Mouse (Mus musculus) liver, embryonic 14.5 days (tissue): ENCODE results near the gene Tbl1xr1. TPM values are rescaled to one million over a fixed set of nuclear protein-coding genes. Genes with fewer than 3 reads are reported as not detected.
A peak's percentile ranks its signal among the peaks of the same experiment; 100 is the strongest.

ENCODE experiments used
- ATAC-seq: fragments of 200-750 bp; cut with Nextera tagmentation; 2 replicates; pipeline ENCODE4 v1.8.0; 2017; ENCODE audit warnings: moderate number of reproducible peaks, mild to moderate bottlenecking, moderate library complexity; ENCODE audit not compliant: insufficient read depth
- DNase-seq, 3 experiments: peaks; one replicate each; pipeline ENCODE4 v3.0.0-alpha.2; 2012 to 2013; ENCODE audit warnings: low read depth in 3 of 3, low spot score in 3 of 3
- H3K27ac ChIP-seq: fragments of 300-500 bp; sonication (generic); 2 replicates; pipeline ENCODE4 v1.5.1; 2014; ENCODE audit warnings: moderate library complexity, mild to moderate bottlenecking, control low read depth, inconsistent platforms
- H3K27me3 ChIP-seq: fragments of 300-500 bp; sonication (generic); 2 replicates; pipeline ENCODE4 v1.6.1; 2014; ENCODE audit warnings: mild to moderate bottlenecking, low read length, moderate library complexity; ENCODE audit not compliant: control insufficient read depth, insufficient read depth
- H3K36me3 ChIP-seq: fragments of 300-500 bp; sonication (generic); replicated peaks from 2 replicates; pipeline ENCODE4 v1.6.1; 2014; ENCODE audit warnings: low read depth; ENCODE audit not compliant: control insufficient read depth, insufficient read depth
- H3K4me1 ChIP-seq, 2 experiments: fragments of 200-500 bp in 1 of 2; fragments of 300-500 bp in 1 of 2; sonication (generic) in 1 of 2; replicated peaks; 2 replicates each; pipeline ENCODE4 v1.6.1; 2012 to 2014; ENCODE audit warnings: antibody characterized with exemption in 1 of 2, inconsistent platforms in 1 of 2, low read length in 1 of 2; ENCODE audit not compliant: control insufficient read depth in 2 of 2, insufficient read depth in 2 of 2
- H3K4me2 ChIP-seq: fragments of 300-500 bp; sonication (generic); 2 replicates; pipeline ENCODE4 v1.6.1; 2014; ENCODE audit warnings: low read depth, mild to moderate bottlenecking, control low read depth, moderate library complexity
- H3K4me3 ChIP-seq, 2 experiments: fragments of 200-500 bp in 1 of 2; fragments of 300-500 bp in 1 of 2; sonication (generic) in 1 of 2; 2 replicates each; pipeline ENCODE4 v1.5.1; 2012 to 2014; ENCODE audit warnings: low read depth in 2 of 2, low read length in 2 of 2, mild to moderate bottlenecking in 2 of 2, control low read depth in 1 of 2, inconsistent platforms in 1 of 2, moderate library complexity in 1 of 2; ENCODE audit not compliant: insufficient read depth in 1 of 2
- H3K9ac ChIP-seq: fragments of 300-500 bp; sonication (generic); replicated peaks from 2 replicates; pipeline ENCODE4 v1.6.1; 2014; ENCODE audit warnings: mild to moderate bottlenecking, control low read depth, moderate library complexity
- H3K9me3 ChIP-seq: fragments of 300-500 bp; sonication (generic); 2 replicates; pipeline ENCODE4 v1.6.1; 2016; ENCODE audit warnings: low read length, mixed read lengths; ENCODE audit not compliant: control insufficient read depth
- CTCF ChIP-seq: IDR thresholded peaks from 2 replicates; pipeline ENCODE4 v1.5.1; 2016; ENCODE audit warnings: antibody characterized with exemption, low read depth, control low read depth
- EP300 ChIP-seq: IDR thresholded peaks from 2 replicates; pipeline ENCODE4 v1.6.1; 2016; ENCODE audit warnings: antibody characterized with exemption, low read depth
- WGBS: fragments of 180-500 bp; shearing (Covaris S2); extraction: QIAGEN DNeasy Blood & Tissue Kit; methylation state at CpG from one replicate; pipeline ENCODE4 v1.1.7; 2014; ENCODE audit not compliant: insufficient replicate concordance; 5-methylcytosine and 5-hydroxymethylcytosine counted together
- polyA plus RNA-seq, 2 experiments: library from polyadenylated mRNA; depleted of rRNA in 1 of 2; stranded (reverse) in 1 of 2; unstranded in 1 of 2; fragments of >200 nt; fragmentation: Nextera tagmentation in 1 of 2; extraction: Ambion mirVana in 1 of 2; gene quantifications; 2 replicates each; pipeline versions ENCODE4 v1.2.1 to v1.2.3; 2012 to 2014

The Tbl1xr1 gene
- polyA plus RNA-seq, 2 experiments, result 6.5 to 6.7 TPM

DNA sequence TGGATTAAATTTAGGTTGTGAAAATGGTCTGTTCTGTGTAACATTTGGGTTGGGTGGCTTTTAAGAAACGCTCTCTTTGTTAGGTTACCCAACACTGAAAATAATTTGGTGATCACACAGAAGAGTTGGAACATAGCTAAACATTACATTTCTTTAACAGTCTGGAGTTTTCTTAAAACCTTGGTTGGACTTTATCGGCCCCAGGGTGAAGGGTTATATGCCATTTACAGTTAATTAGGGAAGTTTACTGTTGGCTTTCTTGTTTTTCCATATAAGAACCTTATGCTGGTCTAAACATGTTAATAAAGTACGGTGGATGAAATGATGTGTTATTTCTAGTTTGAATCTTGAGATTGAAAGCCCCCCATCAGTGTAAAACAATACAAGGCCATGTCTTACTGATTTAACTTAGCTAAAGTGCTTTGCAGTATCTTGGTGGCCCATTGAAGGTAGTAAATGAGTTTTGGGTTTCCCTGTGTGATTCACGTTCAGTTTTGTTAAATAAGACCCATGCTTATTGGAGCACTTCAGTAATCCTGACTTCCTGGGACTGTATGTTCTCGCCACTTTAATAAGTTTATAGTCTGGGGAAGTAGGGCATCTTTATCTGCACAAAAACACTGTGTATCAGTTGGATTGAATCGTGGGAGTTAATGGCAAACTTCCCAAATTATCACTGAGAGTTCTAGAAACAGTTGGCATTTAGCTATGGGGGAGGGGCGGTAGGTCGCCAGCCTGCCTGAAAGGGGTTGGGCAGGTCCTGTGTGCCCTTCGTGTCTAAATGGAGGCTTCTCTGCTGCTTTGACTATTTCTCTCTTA, 1.4 kb downstream of the Tbl1xr1 start:
- peaks cover 27 to 39% of the 10 kb centered on the region in 2 experiments for H3K4me1 ChIP-seq
- 4% methylated on average over 9 of the region's 9 CpGs for WGBS
- H3K9me3 ChIP-seq, result no peaks in the 10 kb centered on the region
- peak overlapping the region; percentile 37 for H3K27ac ChIP-seq
- peak overlapping the region; percentile 88 for H3K9ac ChIP-seq
- DNase-seq (no peak), ATAC-seq (no peak)
- peak overlapping the region; percentile 78 to 96 for H3K4me3 ChIP-seq
- peak overlapping the region; percentile 91 for H3K4me2 ChIP-seq
- TF ChIP-seq EP300, result no peak
- TF ChIP-seq CTCF, result no peak
- H3K36me3 ChIP-seq, result no peaks in the 10 kb centered on the region; the same call in 1 of the 2 replicates
- H3K27me3 ChIP-seq, result no peaks in the 10 kb centered on the region

DNA sequence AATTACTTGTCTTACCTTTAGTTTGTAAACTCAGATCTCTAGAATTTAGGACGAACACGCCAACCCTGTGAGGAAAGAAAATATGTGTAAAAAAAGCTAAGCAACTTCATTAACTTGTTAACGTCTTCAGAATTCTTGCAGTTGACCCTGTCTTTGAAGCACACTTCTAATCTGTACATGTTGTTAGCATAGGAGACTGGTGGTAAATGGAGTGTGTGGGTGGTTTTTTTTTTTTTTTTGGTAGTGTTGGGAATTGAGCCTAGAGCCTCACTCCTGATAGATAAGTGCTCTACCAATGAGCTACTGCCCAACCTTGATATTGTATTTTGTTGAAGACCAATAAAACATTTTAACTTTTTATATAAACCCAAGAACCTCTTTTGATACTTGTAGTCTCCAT, 2.1 kb downstream of the Tbl1xr1 start:
- Histone ChIP-seq H3K9me3 (no peaks in the 10 kb centered on the region), H3K27ac (no peak overlapping the region), H3K27me3 (no peaks in the 10 kb centered on the region), H3K4me3 (peak overlapping the region; percentile 31 to 78), H3K4me1 (peaks cover 33 to 43% of the 10 kb centered on the region in 2 experiments), H3K9ac (peak overlapping the region; percentile 88), H3K4me2 (peak overlapping the region; percentile 91), H3K36me3 (no peaks in the 10 kb centered on the region; the same call in 1 of the 2 replicates)
- WGBS, result 34% methylated on average over 3 of the region's 3 CpGs
- no peak for DNase-seq
- no peak for ATAC-seq
- TF ChIP-seq CTCF, result no peak
- TF ChIP-seq EP300, result no peak

DNA sequence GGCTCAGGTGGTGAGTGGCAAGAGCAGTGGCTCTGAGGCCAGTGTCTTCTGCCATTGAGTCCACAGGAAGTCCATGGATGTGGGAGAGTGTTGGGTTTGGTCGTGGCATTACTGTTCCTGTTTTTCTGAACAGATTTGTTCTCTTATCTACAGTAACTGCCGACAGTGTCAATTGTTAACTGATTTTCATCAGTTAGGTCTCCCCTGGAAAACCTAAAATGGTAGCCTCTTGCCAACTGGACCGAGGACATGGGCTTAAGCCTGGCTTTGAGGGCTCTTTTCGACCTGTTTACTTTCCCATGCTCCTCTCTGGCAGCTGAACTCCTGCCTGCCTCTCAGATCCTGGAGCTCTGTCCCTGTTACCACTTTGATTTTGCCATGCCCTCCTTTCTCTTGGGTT, 5.4 kb downstream of the Tbl1xr1 start:
- DNase-seq, result no peak
- peaks cover 32 to 41% of the 10 kb centered on the region in 2 experiments for H3K4me1 ChIP-seq

GRCm38 (mm10) chr3:22082823-22083222, 6.4 kb downstream of the Tbl1xr1 start:
- ATAC-seq (peak; percentile 45), DNase-seq (no peak)
- Histone ChIP-seq H3K36me3 (no peaks in the 10 kb centered on the region; the same call in 1 of the 2 replicates), H3K4me2 (peak overlapping the region; percentile 6; the same call in 1 of the 2 replicates), H3K4me1 (peaks cover 32 to 41% of the 10 kb centered on the region in 2 experiments), H3K27me3 (no peaks in the 10 kb centered on the region), H3K4me3 (no peak overlapping the region), H3K9me3 (no peaks in the 10 kb centered on the region), H3K9ac (no peak overlapping the region), H3K27ac (no peak overlapping the region)
- TF ChIP-seq CTCF (no peak), EP300 (peak; percentile 62)
- 35% methylated on average over 4 of the region's 4 CpGs for WGBS

More for the DNA sequence above, 5.4 kb downstream of the Tbl1xr1 start:
- H3K4me2 ChIP-seq, result no peak overlapping the region
- no peak for ATAC-seq
- H3K27ac ChIP-seq, result no peak overlapping the region
- H3K9ac ChIP-seq, result no peak overlapping the region
- WGBS, result 29% methylated on average over 4 of the region's 4 CpGs
- TF ChIP-seq EP300, result no peak
- no peak for TF ChIP-seq CTCF
- H3K27me3 ChIP-seq, result no peaks in the 10 kb centered on the region
- no peaks in the 10 kb centered on the region; the same call in 1 of the 2 replicates for H3K36me3 ChIP-seq
- H3K9me3 ChIP-seq, result no peaks in the 10 kb centered on the region
- no peak overlapping the region for H3K4me3 ChIP-seq

DNA sequence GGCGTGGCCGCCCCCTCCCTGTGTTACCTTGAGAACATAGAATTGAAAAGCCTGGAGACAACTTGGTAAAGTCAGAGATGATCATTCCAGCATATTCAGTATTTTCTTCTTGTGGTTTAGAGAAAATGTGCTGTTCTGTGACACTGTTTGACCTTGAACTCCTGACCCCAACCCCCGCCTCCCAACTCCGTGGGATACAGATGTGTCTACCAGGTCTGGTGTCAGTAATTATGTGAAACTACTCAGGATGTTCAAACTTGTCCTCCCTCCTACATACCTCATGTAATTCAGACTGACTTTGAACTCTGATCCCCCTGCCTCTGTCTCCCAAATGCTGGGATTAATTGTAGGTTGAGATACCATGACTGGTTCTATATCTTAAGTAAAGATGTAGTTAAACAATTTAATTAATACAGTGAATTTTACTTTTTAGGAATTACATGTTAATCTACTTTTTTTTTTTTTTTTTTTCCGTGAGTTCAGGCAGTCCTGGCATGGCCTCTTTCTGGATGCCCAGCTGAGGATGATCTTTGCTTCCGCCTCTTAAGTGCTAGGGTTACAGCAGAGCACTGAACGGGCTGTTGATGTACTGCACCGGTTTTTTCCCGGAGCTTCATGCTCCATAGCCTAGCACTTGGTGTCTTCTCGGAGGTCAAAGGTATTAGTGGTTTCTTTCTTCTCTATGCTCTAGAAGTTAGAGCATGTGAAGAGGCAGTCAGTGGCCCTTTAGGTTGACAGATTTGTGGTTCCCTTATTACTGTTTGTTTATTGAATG, 8.0 kb downstream of the Tbl1xr1 start:
- Histone ChIP-seq H3K9me3 (no peaks in the 10 kb centered on the region), H3K4me1 (peaks cover 22 to 34% of the 10 kb centered on the region in 2 experiments), H3K36me3 (no peaks in the 10 kb centered on the region; the same call in 1 of the 2 replicates), H3K9ac (no peak overlapping the region), H3K27me3 (no peaks in the 10 kb centered on the region), H3K4me2 (no peak overlapping the region), H3K27ac (no peak overlapping the region), H3K4me3 (no peak overlapping the region)
- TF ChIP-seq EP300 (no peak), CTCF (no peak)
- ATAC-seq, result no peak
- WGBS, result 69% methylated on average over 10 of the region's 10 CpGs
- no peak for DNase-seq
